ENCODE assay signal across 14 mouse cellular contexts in the genomic region with DNA sequence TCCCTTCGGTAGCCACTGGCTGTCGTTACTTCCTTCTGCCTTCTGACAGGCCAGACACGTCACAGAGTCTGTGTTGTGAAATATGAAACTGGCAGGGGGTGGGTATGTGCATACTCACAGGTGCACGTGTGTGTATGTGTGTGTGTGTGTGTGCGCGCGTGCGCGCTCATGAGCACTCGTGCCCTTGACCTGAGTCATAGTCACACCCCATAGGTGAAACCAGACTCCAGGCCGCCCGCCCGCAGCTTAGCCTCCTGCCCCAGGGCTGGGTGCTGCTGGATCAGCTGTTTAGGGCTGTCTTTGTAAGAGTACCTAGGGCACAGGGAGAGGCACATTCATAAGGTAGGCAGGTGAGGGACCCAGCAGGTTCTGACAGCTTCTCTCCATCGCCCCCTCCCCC. TPM values are rescaled to one million over a fixed set of nuclear protein-coding genes. Genes with fewer than 3 reads are reported as not detected.
DNase-seq lines count a peak whose midpoint lies in the region; ATAC-seq and TF ChIP-seq lines count a peak whose summit lies in the region.
"Had no signal": no experiment of that assay in that cellular context is flagged by ENCODE, and none has a peak within 500 bp of the region (broad histone marks: within the 10 kb centered on the region; RNA-seq: fewer than 3 reads in every experiment).

No protein-coding gene starts in this region.

- peak; percentile 71 to 82 for DNase-seq in urinary bladder, adult 18-20 months (ENCODE audit: low spot score in 2 of 2)
- no peak for DNase-seq in urinary bladder, postnatal 10 days (ENCODE audit: low spot score)
- DNase-seq in kidney, postnatal 0 days (ENCODE audit: low spot score) = no peak
- DNase-seq in lung, postnatal 36 days = peak; percentile 89
- no peak for DNase-seq in layer of hippocampus, postnatal 14 days (ENCODE audit: low spot score in 2 of 2)
- DNase-seq in adrenal gland, adult (ENCODE audit: inconsistent age in 2 of 2, low spot score in 1 of 2) = no peak
- no peak for DNase-seq in neural tube, embryonic 10.5 days (ENCODE audit: extremely low spot score, low spot score)
- no peak for DNase-seq in frontal cortex, postnatal 10 days (ENCODE audit: low spot score in 2 of 2)
- DNase-seq: embryo, embryonic 11 days; spleen, adult 18-20 months had no signal

- no peak overlapping the region for H3K4me2 ChIP-seq in kidney, postnatal 0 days (ENCODE audit: low read length)
- H3K4me2 ChIP-seq: forebrain, embryonic 15.5 days; heart, embryonic 13.5 days; midbrain, embryonic 12.5 days had no signal

- peak overlapping the region; percentile 19; the same call in 1 of the 2 replicates for H3K27ac ChIP-seq in kidney, postnatal 0 days
- H3K27ac ChIP-seq: forebrain, embryonic 15.5 days; heart, embryonic 13.5 days; midbrain, embryonic 12.5 days had no signal

- 0 out of 2 replicates have a peak, but pooled peaks cover 2% of the 10 kb centered on the region for H3K27me3 ChIP-seq in kidney, postnatal 0 days (ENCODE audit: insufficient read depth, low read length)

- no peak overlapping the region for H3K4me3 ChIP-seq in kidney, postnatal 0 days (replicated peaks; ENCODE audit: low read depth, low read length)
- H3K4me3 ChIP-seq: forebrain, embryonic 15.5 days; heart, embryonic 13.5 days; midbrain, embryonic 12.5 days had no signal

- WGBS in kidney, postnatal 0 days = 41% methylated on average over 14 of the region's 14 CpGs

- no peaks in the 10 kb centered on the region for H3K36me3 ChIP-seq in kidney, postnatal 0 days (ENCODE audit: insufficient read depth, low read length)
- H3K36me3 ChIP-seq: forebrain, embryonic 15.5 days; heart, embryonic 13.5 days; midbrain, embryonic 12.5 days had no signal

- H3K9ac ChIP-seq in kidney, postnatal 0 days (ENCODE audit: low read depth, low read length) = no peak overlapping the region
- H3K9ac ChIP-seq: forebrain, embryonic 15.5 days; heart, embryonic 13.5 days; midbrain, embryonic 12.5 days had no signal

- no peak for TF ChIP-seq CTCF in kidney, postnatal 0 days (IDR thresholded peaks at IDR 0.05; ENCODE audit: low read depth)

- ATAC-seq in kidney, postnatal 0 days (replicated peaks; ENCODE audit: low FRiP score, low read depth) = peak; percentile 55; the same call in 1 of the 2 replicates
- ATAC-seq: forebrain, embryonic 15.5 days had no signal

- H3K4me1 ChIP-seq in kidney, postnatal 0 days (replicated peaks; ENCODE audit: insufficient read depth, low read length) = peaks cover 5% of the 10 kb centered on the region; the same call in 1 of the 2 replicates

- no peaks in the 10 kb centered on the region for H3K9me3 ChIP-seq in kidney, postnatal 0 days (replicated peaks; ENCODE audit: low read length)
- H3K9me3 ChIP-seq: forebrain, embryonic 15.5 days; heart, embryonic 13.5 days; midbrain, embryonic 12.5 days had no signal

RNA-seq across cellular contexts. Expression of a gene that starts 19.4 kb away (rescaled TPM):
- 2.2 and 2.3 TPM in 2 replicates for polyA plus RNA-seq in kidney, postnatal 0 days (2015; fragmentation: Nextera tagmentation; extraction: Ambion mirVana)
- total RNA-seq in layer of hippocampus, postnatal 14 days (2021) = 1 to 10 TPM; 4.2 to 4.7 TPM
- total RNA-seq: neutrophil, adult 5-6 weeks had no signal

RNA-seq across cellular contexts. Expression of a gene that starts 20.1 kb away (rescaled TPM):
- 2.2 and 2.7 TPM in 2 replicates for polyA plus RNA-seq in kidney, postnatal 0 days (2015; fragmentation: Nextera tagmentation; extraction: Ambion mirVana)
- total RNA-seq in layer of hippocampus, postnatal 14 days (2021) = 1 to 10 TPM; 7.0 to 8.9 TPM
- total RNA-seq: neutrophil, adult 5-6 weeks had no signal

Comparison
In these comparisons a context has a peak if more than half of its experiments do, and no peak if none do; other contexts are left out.
1. DNase-seq: peak in urinary bladder, adult 18-20 months (2 of 2) and lung, postnatal 36 days (single experiment); none in urinary bladder, postnatal 10 days (single experiment), kidney, postnatal 0 days (single experiment), layer of hippocampus, postnatal 14 days (0 of 2), adrenal gland, adult (0 of 2), neural tube, embryonic 10.5 days (single experiment) and frontal cortex, postnatal 10 days (0 of 2).